Mouse (Mus musculus): ENCODE results near the gene Gpr25. TPM values are rescaled to one million over a fixed set of nuclear protein-coding genes. Genes with fewer than 3 reads are reported as not detected.

Gpr25 gene
- total RNA-seq, 1 experiment from 2014 or later = not detected

Other genes with a start within 250 kb of the Gpr25 start
- gene Ascl5, start 210.1 kb downstream of the Gpr25 start, total RNA-seq (2017) = not detected in 2 replicates
- gene Cacna1s, start 208.1 kb downstream of the Gpr25 start, total RNA-seq (2017) = 1.4 TPM in 1 of 2 replicates, not detected in the other
- 175 and 183 TPM in 2 replicates for gene Kif21b, start 129.5 kb downstream of the Gpr25 start, total RNA-seq (2017)
- gene Mroh3, start 48.0 kb downstream of the Gpr25 start, total RNA-seq (2017) = not detected in 2 replicates
- not detected in 2 replicates for gene Inava, start 26.6 kb downstream of the Gpr25 start, total RNA-seq (2017)
- gene Camsap2, start 85.2 kb upstream of the Gpr25 start, total RNA-seq (2017) = 28.2 and 28.4 TPM in 2 replicates
- gene Ddx59, start 154.4 kb upstream of the Gpr25 start, total RNA-seq (2017) = 14.2 and 14.7 TPM in 2 replicates
- gene Kif14, start 205.5 kb upstream of the Gpr25 start, total RNA-seq (2017) = 0.12 TPM in 2 replicates

All from neutrophil, adult 5-6 weeks (primary cell).